Mouse (Mus musculus) kidney, postnatal 4 days (tissue): ENCODE measurements around the gene Rbm33.

Source experiments
- DNase-seq, 2 experiments: peaks; one replicate each; pipeline ENCODE4 v3.0.0; 2021; ENCODE audit warnings: mixed read lengths in 2 of 2

Rbm33 gene

DNA sequence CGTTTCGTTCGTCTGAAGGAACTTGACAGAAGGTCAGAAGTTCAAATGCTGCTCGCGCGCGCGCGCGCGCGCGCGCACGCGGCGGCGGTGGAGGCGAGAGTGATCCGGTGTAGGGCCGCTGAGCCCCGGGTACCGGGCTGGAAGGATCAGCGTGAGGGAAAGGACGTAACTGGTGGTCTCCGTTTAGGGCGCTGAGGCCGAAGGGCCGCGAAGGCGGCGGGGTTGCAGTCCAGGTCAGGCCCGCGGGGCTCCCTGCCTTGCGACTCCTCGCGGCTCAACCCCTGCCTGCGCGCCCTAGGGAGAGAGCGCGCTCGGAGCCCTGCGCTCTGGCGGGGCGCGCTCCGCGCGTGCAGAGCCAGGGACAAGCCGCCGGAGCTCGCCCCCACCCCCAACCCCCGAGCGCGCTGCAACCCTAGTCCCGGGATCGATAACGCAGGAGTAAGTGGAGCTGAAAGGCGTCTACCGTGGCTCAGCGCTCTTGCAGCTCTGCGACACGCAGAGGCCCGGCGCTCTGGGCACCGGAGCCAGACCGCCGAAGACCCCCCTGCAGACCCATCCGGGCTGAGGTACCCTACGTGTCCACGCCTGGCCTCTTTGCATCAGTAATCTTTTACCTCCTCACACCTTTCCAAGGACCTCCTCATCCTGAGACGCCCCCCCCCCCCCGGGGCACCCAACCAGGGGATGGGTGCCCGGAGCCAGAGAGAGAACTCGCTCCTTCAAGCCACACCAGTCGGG lies 147.6 kb downstream of the Rbm33 start:
- DNase-seq: peak; percentile 41 to 52

GRCm38 (mm10) chr5:28465099-28465406 lies 148.1 kb downstream of the Rbm33 start:
- DNase-seq: peak; percentile 51 to 68

- no peak for DNase-seq
Measured at GRCm38 (mm10) chr5:28465526-28465925, 148.6 kb downstream of the Rbm33 start.

- DNase-seq: no peak
Measured at GRCm38 (mm10) chr5:28466351-28466750, 149.4 kb downstream of the Rbm33 start.

DNA sequence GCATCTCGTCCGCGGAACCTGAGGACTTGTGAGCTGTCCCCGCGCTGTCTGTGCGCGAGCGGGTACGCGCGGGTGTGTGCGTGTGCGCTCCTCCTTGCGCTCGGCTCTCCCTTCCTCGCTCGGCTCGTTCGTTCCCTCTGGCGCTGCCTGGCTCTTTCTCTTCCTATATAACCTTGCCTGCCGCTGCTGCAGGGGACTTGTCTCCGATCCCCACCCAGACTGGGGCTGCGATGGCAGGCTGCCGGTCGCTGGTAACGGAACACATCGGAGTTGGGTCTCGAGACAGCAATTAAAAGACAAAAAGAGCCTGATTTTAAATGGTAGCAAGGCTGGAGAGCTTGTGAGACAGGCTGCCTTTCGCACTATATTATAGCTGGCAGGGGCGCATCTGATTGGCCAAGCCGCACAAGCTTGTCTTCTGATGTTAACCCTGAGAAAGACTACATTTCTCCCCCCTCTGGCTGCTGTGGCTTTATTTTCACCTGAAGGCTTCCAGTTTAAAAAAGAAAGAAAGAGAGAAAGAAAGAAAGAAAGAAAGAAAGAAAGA lies 149.9 kb downstream of the Rbm33 start, which contains the start of gene Shh:
TSS of gene Shh (minus strand) at position 497 of the 547 bp plus-strand sequence.
- peak; percentile 9 to 16 for DNase-seq
